Mouse (Mus musculus) ES-E14 (cell line): ENCODE measurements around the gene Prok2.

Source experiments
- CHD2 ChIP-seq: IDR thresholded peaks from 2 replicates; pipeline ENCODE4 v1.6.1; 2014; ENCODE audit warnings: mild to moderate bottlenecking, low read depth, low read length, inconsistent platforms
- HCFC1 ChIP-seq: IDR thresholded peaks from 2 replicates; pipeline ENCODE4 v1.6.1; 2012; ENCODE audit warnings: low read length, inconsistent platforms, borderline replicate concordance; ENCODE audit not compliant: insufficient read depth
- MAFK ChIP-seq: IDR thresholded peaks from 2 replicates; pipeline ENCODE4 v1.6.1; 2014; ENCODE audit warnings: mild to moderate bottlenecking, low read depth, low read length, inconsistent platforms; ENCODE audit not compliant: insufficient read depth

DNA sequence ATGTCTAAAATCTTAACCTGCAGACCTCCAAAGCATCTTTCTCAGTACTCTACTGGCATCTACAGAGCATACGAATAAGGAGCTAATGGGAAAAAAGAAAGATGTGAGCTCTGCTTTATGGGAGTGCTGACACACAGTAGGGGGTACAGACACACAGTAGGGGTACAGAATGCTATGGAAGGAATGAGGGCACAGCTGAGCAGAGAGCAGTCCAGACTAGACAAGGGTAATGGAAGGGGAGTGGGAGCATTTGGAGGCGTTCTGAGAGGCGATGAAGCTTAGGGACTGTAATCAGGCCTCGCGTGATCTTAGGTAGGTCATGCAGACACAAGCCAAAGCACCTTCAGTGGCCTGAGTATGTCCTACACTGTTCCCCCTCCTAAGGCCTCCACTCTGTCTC is 42.2 kb downstream of the Prok2 start:
- TF ChIP-seq MAFK = no peak
- no peak for TF ChIP-seq CHD2
- no peak for TF ChIP-seq HCFC1
